Mouse (Mus musculus): Measurements from ENCODE around the gene A4galt.

- TF ChIP-seq GATA1 (IDR thresholded peaks at IDR 0.05; ENCODE audit: low read length) (no peak), TAL1 (IDR thresholded peaks at IDR 0.05; ENCODE audit: low read length) (no peak)
Observed at GRCm38 (mm10) chr15:83292261-83293056, 40.9 kb upstream of the A4galt start.

All from erythroblast, embryonic 14.5 days (primary cell).